Mouse (Mus musculus): ENCODE measurements at regions not wholly inside any gene's neighbourhood (a gene's known extent, or its start where the extent isn't known, plus 50 kb on each side); places are given as distances from the start of the nearest gene placed in this dataset.

GRCm38 (mm10) chr13:106643302-106643975 is 293.3 kb downstream of the Ipo11 start:
- H3K4me3 ChIP-seq (replicated peaks; ENCODE audit: low read length), result no peak overlapping the region

GRCm38 (mm10) chr13:106638706-106639385 is 297.9 kb downstream of the Ipo11 start:
- H3K4me1 ChIP-seq (ENCODE audit: control insufficient read depth, insufficient read depth, low read length), result no peaks in the 10 kb centered on the region
- no peak overlapping the region for H3K27ac ChIP-seq (replicated peaks; ENCODE audit: low read depth, low read length)
- H3K4me2 ChIP-seq (replicated peaks; ENCODE audit: low read depth, low read length, severe bottlenecking), result no peak overlapping the region
- WGBS, result 73% methylated on average over 7 of the region's 7 CpGs
- H3K9ac ChIP-seq (ENCODE audit: low read depth, low read length, severe bottlenecking), result no peak overlapping the region
- TF ChIP-seq POLR2A (IDR thresholded peaks at IDR 0.05; ENCODE audit: borderline replicate concordance, extremely low read depth, insufficient read depth, insufficient read length), result no peak
- no peak for ATAC-seq (ENCODE audit: low FRiP score, low read depth)
- no peaks in the 10 kb centered on the region for H3K36me3 ChIP-seq (ENCODE audit: control insufficient read depth, insufficient read depth, low read length)
- no peaks in the 10 kb centered on the region for H3K9me3 ChIP-seq (ENCODE audit: control insufficient read depth, low read length)
- H3K27me3 ChIP-seq (ENCODE audit: control insufficient read depth, insufficient read depth, low read length), result no peaks in the 10 kb centered on the region
- H3K4me3 ChIP-seq (replicated peaks; ENCODE audit: low read length), result no peak overlapping the region
- DNase-seq (ENCODE audit: low spot score), result no peak

More at GRCm38 (mm10) chr13:106643302-106643975, 293.3 kb downstream of the Ipo11 start:
- no peaks in the 10 kb centered on the region for H3K36me3 ChIP-seq (ENCODE audit: control insufficient read depth, insufficient read depth, low read length)
- TF ChIP-seq POLR2A (IDR thresholded peaks at IDR 0.05; ENCODE audit: borderline replicate concordance, extremely low read depth, insufficient read depth, insufficient read length), result no peak
- H3K27ac ChIP-seq (replicated peaks; ENCODE audit: low read depth, low read length), result no peak overlapping the region
- no peaks in the 10 kb centered on the region for H3K27me3 ChIP-seq (ENCODE audit: control insufficient read depth, insufficient read depth, low read length)
- no peak overlapping the region for H3K4me2 ChIP-seq (replicated peaks; ENCODE audit: low read depth, low read length, severe bottlenecking)
- no peak for DNase-seq (ENCODE audit: low spot score)
- ATAC-seq (ENCODE audit: low FRiP score, low read depth), result no peak
- no peaks in the 10 kb centered on the region for H3K9me3 ChIP-seq (ENCODE audit: control insufficient read depth, low read length)
- 70% methylated on average over 5 of the region's 5 CpGs for WGBS
- no peaks in the 10 kb centered on the region for H3K4me1 ChIP-seq (ENCODE audit: control insufficient read depth, insufficient read depth, low read length)
- H3K9ac ChIP-seq (ENCODE audit: low read depth, low read length, severe bottlenecking), result no peak overlapping the region

- Histone ChIP-seq H3K27me3 (ENCODE audit: control insufficient read depth, insufficient read depth, low read length) (no peaks in the 10 kb centered on the region), H3K9ac (ENCODE audit: low read depth, low read length, severe bottlenecking) (no peak overlapping the region), H3K27ac (replicated peaks; ENCODE audit: low read depth, low read length) (no peak overlapping the region), H3K9me3 (ENCODE audit: control insufficient read depth, low read length) (no peaks in the 10 kb centered on the region), H3K4me1 (ENCODE audit: control insufficient read depth, insufficient read depth, low read length) (no peaks in the 10 kb centered on the region), H3K4me3 (replicated peaks; ENCODE audit: low read length) (no peak overlapping the region), H3K4me2 (replicated peaks; ENCODE audit: low read depth, low read length, severe bottlenecking) (no peak overlapping the region), H3K36me3 (ENCODE audit: control insufficient read depth, insufficient read depth, low read length) (no peaks in the 10 kb centered on the region)
- no peak for ATAC-seq (ENCODE audit: low FRiP score, low read depth)
- WGBS, result 62% methylated on average over 2 of the region's 2 CpGs
- no peak for TF ChIP-seq POLR2A (IDR thresholded peaks at IDR 0.05; ENCODE audit: borderline replicate concordance, extremely low read depth, insufficient read depth, insufficient read length)
- no peak for DNase-seq (ENCODE audit: low spot score)
These were observed 345.0 kb downstream of the Ipo11 start for GRCm38 (mm10) chr13:106591729-106592128.

- DNase-seq (ENCODE audit: low spot score) (no peak), ATAC-seq (ENCODE audit: low FRiP score, low read depth) (no peak)
- Histone ChIP-seq H3K4me2 (replicated peaks; ENCODE audit: low read depth, low read length, severe bottlenecking) (no peak overlapping the region), H3K4me3 (replicated peaks; ENCODE audit: low read length) (no peak overlapping the region), H3K27me3 (ENCODE audit: control insufficient read depth, insufficient read depth, low read length) (no peaks in the 10 kb centered on the region), H3K9me3 (ENCODE audit: control insufficient read depth, low read length) (no peaks in the 10 kb centered on the region), H3K4me1 (ENCODE audit: control insufficient read depth, insufficient read depth, low read length) (no peaks in the 10 kb centered on the region), H3K27ac (replicated peaks; ENCODE audit: low read depth, low read length) (no peak overlapping the region), H3K36me3 (ENCODE audit: control insufficient read depth, insufficient read depth, low read length) (no peaks in the 10 kb centered on the region), H3K9ac (ENCODE audit: low read depth, low read length, severe bottlenecking) (no peak overlapping the region)
- no peak for TF ChIP-seq POLR2A (IDR thresholded peaks at IDR 0.05; ENCODE audit: borderline replicate concordance, extremely low read depth, insufficient read depth, insufficient read length)
- 74% methylated on average over 9 of the region's 9 CpGs for WGBS
These were observed 368.9 kb downstream of the Ipo11 start for GRCm38 (mm10) chr13:106567658-106568359.

DNA sequence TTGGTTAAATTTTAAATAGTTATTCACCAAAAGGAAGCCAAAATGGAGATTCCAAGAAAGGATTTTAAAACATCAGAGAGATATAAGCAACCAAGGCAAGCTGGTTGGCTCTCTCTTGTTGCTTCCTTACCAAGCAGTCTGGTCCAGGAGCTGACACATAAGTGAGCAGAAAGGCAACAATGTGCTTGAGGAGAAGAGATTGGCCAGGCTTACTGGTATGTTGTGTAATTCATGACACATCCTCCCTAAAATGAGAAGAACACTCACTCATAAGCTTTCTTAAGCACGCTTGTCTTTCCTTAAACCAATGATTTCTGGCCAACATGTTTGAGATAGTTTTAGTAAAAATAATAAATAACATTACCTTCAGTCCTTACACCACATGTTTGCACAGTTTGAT is 374.2 kb downstream of the Ipo11 start:
- no peak overlapping the region for H3K4me3 ChIP-seq (replicated peaks; ENCODE audit: low read length)
- H3K9me3 ChIP-seq (ENCODE audit: control insufficient read depth, low read length), result no peaks in the 10 kb centered on the region
- TF ChIP-seq POLR2A (IDR thresholded peaks at IDR 0.05; ENCODE audit: borderline replicate concordance, extremely low read depth, insufficient read depth, insufficient read length), result no peak
- H3K27ac ChIP-seq (replicated peaks; ENCODE audit: low read depth, low read length), result no peak overlapping the region
- no peak overlapping the region for H3K9ac ChIP-seq (ENCODE audit: low read depth, low read length, severe bottlenecking)
- H3K36me3 ChIP-seq (ENCODE audit: control insufficient read depth, insufficient read depth, low read length), result no peaks in the 10 kb centered on the region
- no peak overlapping the region for H3K4me2 ChIP-seq (replicated peaks; ENCODE audit: low read depth, low read length, severe bottlenecking)
- H3K4me1 ChIP-seq (ENCODE audit: control insufficient read depth, insufficient read depth, low read length), result no peaks in the 10 kb centered on the region
- no peaks in the 10 kb centered on the region for H3K27me3 ChIP-seq (ENCODE audit: control insufficient read depth, insufficient read depth, low read length)
- DNase-seq (ENCODE audit: low spot score) (no peak), ATAC-seq (ENCODE audit: low FRiP score, low read depth) (no peak)
- WGBS, result 79% methylated on average over 1 of the region's 1 CpGs
